Mouse (Mus musculus) left cerebral cortex, adult 18-20 months (tissue): ENCODE measurements around the gene Slc35d1. TPM values are rescaled to one million over a fixed set of nuclear protein-coding genes. Genes with fewer than 3 reads are reported as not detected.
"Not testable (repeated sequence)": the region's sequence is repeated elsewhere in the genome, so short reads cannot be mapped to it uniquely, and the experiment has no call there.

Source experiments
- DNase-seq, 2 experiments: peaks; one replicate each; pipeline ENCODE4 v3.0.0; 2021 to 2022; ENCODE audit warnings: low spot score in 2 of 2, mixed read lengths in 1 of 2
- total RNA-seq, 2 experiments: library from RNA; stranded (reverse); gene quantifications; 2 replicates each; pipeline ENCODE4 v1.2.3; 2021

Gene Slc35d1
- total RNA-seq, 2 experiments from 2014 or later: 8.9 to 13.6 TPM

- DNase-seq: no peak
Measured at GRCm38 (mm10) chr4:103188786-103189640, 26.0 kb downstream of the Slc35d1 start.

- no peak for DNase-seq
Measured at GRCm38 (mm10) chr4:103180300-103180888, 34.6 kb downstream of the Slc35d1 start.

DNA sequence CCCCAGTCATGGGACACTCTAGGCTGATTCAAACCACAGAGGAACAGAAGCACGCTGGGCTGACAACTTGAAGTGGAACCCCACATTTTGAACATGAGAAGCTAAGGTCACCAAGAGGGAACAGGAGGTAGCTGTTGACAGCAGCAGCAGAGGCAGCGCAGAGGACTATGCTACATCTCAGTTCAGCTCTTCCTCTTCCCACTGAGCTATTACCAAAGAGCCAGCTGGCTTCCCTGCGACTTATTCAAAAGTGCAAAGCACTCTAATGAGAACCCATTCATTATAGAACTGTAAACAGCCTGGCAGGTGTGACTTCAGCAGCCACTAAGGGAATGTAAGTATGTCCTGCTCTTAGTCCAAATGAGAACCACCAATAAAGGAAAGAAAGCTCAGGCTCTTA is 35.4 kb downstream of the Slc35d1 start:
- DNase-seq: no peak

- DNase-seq: peak; percentile 48 to 65
Measured at GRCm38 (mm10) chr4:103178635-103179318, 36.2 kb downstream of the Slc35d1 start.

DNA sequence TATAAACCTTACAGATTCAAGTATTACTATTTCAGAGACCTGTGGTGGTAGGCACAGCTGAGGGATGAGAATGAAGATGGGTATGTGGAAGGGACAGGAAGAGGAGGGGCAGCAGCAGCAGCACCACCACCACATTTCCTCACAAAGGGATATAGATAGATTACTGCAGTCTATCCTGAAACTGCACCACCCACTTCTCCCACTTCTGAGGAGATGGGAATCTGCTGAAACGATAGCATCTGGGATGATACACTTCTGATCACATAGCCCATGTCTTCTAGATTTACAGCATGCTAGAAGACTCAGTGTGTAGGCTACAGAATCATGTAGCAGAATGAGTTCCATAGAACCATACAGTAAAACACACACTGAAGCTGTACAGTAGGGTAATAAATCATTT is 37.3 kb downstream of the Slc35d1 start:
- DNase-seq: no peak

GRCm38 (mm10) chr4:103174001-103174400 is 41.0 kb downstream of the Slc35d1 start:
- no peak for DNase-seq

- no peak for DNase-seq
Measured at GRCm38 (mm10) chr4:103173507-103173906, 41.5 kb downstream of the Slc35d1 start.

DNA sequence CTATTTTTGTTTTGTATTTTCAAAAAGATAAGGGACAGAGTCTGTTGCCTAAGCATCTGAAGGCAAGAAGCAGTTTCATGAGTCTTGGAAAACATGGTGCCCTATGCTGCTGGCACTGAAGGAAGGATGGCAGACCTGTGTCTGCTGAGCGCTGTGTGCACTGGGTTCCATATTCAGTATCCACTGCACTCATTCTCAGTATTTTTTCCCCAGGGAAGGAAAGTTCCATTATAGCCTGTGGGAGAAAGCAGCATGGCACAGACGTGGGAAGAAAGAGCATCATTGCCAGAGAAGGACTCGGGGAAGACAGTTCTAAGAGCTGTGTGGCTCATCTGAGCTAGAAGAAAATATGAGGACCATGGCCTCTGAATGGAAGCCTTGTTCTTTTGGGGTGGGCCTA is 43.7 kb downstream of the Slc35d1 start:
- DNase-seq: peak; percentile 20 to 50

DNA sequence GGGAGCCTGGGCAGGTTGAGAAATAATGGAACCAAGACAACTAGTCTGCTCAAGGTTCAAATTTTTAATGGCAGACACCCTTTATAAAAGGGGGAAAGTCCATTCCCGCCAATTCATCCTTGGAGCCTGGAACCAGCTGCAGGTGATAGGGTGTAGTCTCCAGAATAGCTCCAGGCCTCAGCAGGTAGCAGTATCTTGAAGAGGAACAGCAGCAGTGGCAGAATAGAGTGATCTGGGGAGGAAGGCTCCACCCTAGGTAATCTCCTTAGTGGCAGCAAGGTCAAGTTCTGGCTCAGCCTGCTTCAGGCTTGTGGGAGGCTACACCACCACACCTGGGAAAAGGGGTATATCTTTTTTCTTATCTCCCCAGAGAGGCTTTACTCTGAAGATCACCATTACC is 48.8 kb downstream of the Slc35d1 start:
- not testable (repeated sequence) for DNase-seq

- DNase-seq: no peak
Measured at GRCm38 (mm10) chr4:103158781-103159180, 56.2 kb downstream of the Slc35d1 start.

DNA sequence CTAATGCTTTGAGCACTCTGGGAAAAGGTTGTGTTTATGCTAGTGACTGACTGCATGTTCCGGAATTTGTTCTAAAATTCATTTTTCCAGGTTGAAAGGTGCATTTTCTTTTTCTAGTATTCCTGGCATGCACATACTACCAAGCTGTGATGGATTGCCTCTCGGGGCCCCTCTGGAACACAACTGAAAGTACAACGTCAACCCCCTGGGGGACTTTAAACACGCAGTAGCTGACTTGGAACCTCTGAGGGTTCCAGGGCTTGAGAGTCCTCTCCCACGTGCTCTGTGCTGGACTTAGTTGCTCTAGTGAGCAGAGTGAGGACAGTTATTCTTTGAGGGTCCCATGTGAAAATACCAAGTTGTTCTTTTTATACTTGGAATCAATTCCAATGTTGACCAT is 63.0 kb downstream of the Slc35d1 start:
- no peak for DNase-seq

DNA sequence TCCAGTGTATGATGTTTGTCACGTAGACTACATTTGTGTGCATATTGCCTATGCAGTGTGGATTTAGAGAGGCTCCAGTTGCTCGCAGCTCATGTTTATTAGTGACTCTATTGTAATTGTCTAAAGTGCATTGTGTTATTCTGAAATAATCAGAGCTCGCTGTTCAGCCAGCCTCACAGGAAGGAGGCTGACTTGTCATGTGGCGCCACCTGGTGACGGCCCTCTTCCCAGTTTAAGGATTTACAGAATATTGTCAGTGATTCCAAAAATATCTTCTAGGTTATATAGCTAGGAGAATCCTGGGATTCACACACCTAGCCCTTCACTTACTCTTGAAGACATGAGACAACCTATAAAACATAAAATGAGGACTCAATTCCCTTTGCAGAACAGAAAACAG is 68.6 kb downstream of the Slc35d1 start:
- DNase-seq: peak; percentile 84 to 87

DNA sequence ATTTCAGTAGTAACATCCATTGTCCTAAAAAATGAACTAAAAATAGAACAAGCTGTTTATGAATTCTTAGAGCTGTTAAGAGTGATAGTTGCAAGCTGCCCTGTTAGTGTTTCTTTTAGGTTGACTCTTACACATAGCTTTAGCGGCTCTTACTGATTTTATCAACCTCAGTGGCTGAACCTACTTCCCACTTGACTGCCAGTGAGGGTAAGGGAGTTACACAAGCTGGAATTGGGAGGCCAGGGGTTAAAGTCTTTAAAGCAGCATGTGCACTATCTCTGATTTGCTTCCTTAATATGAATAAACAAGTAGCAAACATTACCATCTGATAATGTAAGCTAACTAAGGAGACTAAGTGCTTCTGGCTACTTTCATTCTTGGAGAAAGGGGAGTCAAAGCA is 78.0 kb downstream of the Slc35d1 start:
- no peak for DNase-seq

GRCm38 (mm10) chr4:103126533-103126932 is 88.4 kb downstream of the Slc35d1 start:
- DNase-seq: no peak

GRCm38 (mm10) chr4:103123606-103124005 is 91.4 kb downstream of the Slc35d1 start:
- DNase-seq: no peak

DNA sequence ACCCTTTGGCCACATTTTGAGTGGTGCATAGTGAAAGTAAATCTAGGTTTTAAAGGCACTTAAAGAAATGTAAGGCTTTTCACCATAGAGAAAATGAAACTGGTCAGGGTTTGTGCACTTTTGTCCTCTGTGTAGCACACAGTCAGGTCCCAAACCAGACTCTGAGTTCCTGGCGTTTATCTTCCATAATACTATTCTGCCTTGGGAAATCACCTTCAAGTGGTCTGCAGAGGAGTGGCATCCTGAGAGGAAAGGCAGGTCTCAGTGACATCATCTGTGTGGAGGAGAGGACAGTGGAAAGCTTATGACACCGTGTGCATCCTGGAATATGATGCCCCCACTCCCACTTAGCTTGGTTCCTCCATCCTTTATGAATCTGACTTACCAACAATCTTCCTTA is 91.9 kb downstream of the Slc35d1 start:
- DNase-seq: no peak

GRCm38 (mm10) chr4:103120874-103121389 is 94.0 kb downstream of the Slc35d1 start:
- DNase-seq: no peak

Other genes with a start within 250 kb of the Slc35d1 start
- gene Tctex1d1, start 236.6 kb downstream of the Slc35d1 start, total RNA-seq: under 1 TPM in 1 of 2 experiments, not detected in 1; 0.42 TPM
- gene Insl5, start 188.3 kb downstream of the Slc35d1 start, total RNA-seq: 1 to 10 TPM in 1 of 2 experiments, not detected in 1; 1.2 TPM
- gene Mier1, start 100.8 kb downstream of the Slc35d1 start, total RNA-seq: 10 to 100 TPM; 42.5 to 44.6 TPM
- 10 to 100 TPM; 14.3 to 14.5 TPM for gene Wdr78, start 100.6 kb downstream of the Slc35d1 start, total RNA-seq
- not detected for gene 4921539E11Rik, start 75.7 kb upstream of the Slc35d1 start, total RNA-seq
- gene Oma1, start 98.6 kb upstream of the Slc35d1 start, total RNA-seq: 1 to 10 TPM; 9.7 to 10.0 TPM